Mouse (Mus musculus) WW6 (cell line): ENCODE data around the gene Tmem41b.
"Not testable (repeated sequence)": the region's sequence is repeated elsewhere in the genome, so short reads cannot be mapped to it uniquely, and the experiment has no call there.

Experiments used
- DNase-seq: peaks from one replicate; pipeline ENCODE4 v3.0.0-alpha.2; 2013; ENCODE audit warnings: low read depth, low spot score

Tmem41b gene

GRCm38 (mm10) chr7:109986775-109987174, at the start of gene Tmem41b:
Tmem41b (minus strand) TSS chr7:109986929.
- DNase-seq, result not testable (repeated sequence)

DNA sequence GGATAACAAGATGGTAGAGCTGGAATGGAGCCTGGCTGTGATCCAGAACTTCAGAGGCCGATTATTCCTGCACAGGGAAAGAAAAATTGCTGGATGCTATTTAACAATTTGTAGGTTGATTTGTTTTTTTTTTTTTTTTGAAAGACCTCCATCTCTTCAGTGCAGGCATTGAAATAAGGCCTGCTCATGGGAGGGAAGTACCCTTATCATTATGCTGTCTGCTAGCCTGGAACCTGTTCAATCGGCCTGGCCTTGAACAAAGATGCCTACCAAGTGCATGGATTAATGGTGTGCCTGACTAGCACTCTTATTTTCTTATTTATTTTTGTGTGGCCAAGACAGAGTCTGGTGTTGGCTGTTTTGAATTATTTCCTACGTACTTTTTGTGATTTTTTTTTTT, 43.6 kb upstream of the Tmem41b start:
- no peak for DNase-seq

- DNase-seq, result no peak
Measured at GRCm38 (mm10) chr7:110028826-110029225, 42.1 kb upstream of the Tmem41b start.

DNA sequence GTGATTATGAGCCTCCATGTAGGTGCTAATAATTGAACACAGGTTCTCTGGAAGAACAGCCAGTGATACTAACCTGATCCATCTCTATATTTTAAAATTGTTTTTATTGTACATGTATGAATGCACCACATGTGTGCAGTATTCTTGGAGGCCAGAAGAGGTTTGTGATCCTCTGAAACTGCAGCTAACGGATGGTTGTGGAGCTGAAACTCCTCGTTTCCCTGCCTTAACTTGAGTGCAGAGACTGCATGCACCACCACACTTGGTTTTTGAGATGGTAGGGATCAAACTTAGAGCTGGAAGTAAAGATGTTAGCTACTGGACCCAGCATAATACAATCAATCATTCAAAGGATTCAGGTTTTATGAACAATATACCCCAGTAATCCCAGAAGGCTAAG, 39.9 kb upstream of the Tmem41b start:
- DNase-seq, result no peak

DNA sequence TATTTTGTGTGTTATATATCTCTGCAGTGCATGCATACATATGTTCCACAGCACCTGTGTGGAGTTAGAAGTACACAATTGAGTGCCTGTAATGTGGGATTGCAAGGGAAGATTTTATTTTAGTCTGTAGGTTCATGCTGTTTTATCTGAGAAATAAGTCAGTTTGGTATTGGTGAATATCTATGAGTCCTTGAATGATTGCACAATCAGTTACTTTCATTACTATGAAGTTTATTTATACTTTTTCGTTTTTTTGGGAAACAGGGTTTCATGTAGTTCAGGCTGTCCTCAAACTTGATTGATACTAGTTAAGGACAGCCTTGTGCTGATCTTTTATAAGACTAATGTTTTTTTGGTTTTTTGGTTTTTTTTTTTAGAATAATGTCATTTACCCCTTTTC, 36.8 kb upstream of the Tmem41b start:
- no peak for DNase-seq

DNA sequence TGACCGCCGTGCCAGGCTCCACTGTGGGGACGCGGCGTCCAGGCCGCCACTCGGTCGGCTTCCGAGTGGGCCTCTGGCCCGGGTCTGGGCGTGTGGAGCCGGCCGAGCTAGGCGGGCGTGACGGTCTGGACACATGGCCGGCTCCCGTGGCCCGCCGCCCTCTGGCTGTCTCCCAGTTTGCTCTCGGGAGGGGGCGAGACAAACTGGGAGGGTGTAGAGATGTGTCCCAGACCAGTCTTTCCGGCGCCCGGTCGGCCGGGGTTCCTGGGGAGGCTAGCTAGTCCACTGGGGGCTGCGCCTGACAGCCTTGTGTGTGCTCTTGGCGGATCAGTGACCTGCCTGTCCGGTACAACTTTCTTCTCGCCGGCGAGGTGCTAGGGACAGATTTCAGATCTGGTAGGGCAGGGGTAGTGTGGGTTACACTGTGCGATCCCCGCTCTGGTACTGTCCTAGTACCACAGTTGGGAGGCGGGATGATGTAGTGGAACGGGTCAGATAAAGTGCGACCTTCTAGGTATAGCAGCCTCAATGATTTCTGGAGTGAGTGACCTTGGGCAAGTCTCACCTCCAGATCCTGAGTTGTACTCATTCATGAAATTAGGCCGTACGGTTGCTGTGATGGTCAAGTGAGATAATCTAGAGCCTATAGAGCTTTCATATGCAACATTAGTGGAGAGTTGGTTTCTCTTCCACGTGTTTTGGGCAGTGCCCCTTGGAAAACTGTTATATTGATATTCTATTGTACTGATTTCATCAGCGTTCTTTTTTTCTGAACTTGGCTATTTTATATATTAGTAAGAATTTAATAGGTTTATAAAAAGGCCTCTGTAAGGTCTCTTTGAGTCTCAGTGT, 32.1 kb upstream of the Tmem41b start:
- DNase-seq, result peak; percentile 40

DNA sequence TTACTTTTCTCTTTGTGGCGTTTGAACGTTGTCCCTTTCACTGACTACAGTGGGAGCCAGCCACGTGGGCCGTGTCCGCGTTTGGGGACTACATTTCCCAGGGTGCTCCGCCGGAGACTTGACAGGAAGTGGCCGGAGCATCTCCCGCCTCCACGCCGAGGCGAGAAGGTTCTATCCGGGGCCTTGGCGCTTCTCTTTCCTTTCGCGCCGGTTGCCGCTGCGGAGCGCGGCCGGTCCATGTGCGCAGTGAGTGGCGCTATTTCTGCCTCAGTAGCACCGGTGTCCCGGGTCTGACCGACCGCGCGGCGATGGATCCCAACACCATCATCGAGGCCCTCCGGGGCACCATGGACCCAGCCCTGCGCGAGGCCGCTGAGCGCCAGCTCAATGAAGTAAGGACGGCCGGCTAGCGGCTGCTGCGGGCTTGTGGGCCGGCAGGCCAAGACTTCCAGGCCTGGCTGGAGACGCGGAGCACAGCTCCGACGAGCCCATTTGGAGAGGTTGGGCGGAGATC, 31.4 kb upstream of the Tmem41b start, which contains the start of gene Ipo7:
TSS of gene Ipo7 (plus strand) at position 158 of the 514 bp plus-strand sequence.
- DNase-seq, result peak; percentile 73

- DNase-seq, result no peak
Measured at GRCm38 (mm10) chr7:110014272-110014671, 27.5 kb upstream of the Tmem41b start.

- DNase-seq, result no peak
Measured at GRCm38 (mm10) chr7:110011417-110011816, 24.7 kb upstream of the Tmem41b start.

DNA sequence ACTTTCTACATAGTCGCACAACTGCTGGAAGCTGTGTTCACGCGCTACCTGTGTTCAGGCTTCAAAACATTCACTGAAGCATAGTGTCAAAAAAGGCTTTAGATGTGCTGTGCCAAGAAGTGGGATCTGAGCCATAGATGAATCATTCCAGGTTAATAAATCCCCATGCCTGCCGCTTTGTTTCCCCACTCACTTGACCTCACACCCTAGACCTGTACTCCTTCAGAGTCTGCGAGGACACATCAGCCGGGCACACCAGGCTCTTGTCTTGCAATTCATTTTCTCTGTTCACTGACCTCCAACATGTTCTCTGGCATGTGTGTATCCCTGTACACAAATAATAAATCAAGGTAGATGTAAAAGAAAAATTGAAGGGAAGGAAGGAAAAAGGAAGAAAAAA, 22.4 kb upstream of the Tmem41b start:
- DNase-seq, result no peak

DNA sequence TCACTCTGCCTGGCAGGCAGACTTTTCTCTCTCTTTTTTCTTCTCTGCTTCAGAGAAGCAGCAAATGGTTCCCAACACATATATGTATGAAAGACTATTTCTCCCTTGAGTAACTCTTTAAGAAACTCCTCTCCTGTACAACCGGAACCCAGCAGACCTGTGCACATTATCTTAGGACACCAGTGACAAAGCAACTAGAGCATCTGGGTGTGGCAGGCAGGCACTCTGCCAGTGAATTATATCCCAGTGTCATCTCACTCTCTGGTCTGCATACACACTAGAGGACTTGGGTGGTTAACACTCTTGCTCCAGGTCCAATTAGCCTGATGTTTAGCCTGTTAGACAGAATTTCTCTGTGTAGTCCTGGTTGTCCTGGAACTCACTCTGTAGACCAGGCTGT, 21.8 kb upstream of the Tmem41b start:
- DNase-seq, result no peak

DNA sequence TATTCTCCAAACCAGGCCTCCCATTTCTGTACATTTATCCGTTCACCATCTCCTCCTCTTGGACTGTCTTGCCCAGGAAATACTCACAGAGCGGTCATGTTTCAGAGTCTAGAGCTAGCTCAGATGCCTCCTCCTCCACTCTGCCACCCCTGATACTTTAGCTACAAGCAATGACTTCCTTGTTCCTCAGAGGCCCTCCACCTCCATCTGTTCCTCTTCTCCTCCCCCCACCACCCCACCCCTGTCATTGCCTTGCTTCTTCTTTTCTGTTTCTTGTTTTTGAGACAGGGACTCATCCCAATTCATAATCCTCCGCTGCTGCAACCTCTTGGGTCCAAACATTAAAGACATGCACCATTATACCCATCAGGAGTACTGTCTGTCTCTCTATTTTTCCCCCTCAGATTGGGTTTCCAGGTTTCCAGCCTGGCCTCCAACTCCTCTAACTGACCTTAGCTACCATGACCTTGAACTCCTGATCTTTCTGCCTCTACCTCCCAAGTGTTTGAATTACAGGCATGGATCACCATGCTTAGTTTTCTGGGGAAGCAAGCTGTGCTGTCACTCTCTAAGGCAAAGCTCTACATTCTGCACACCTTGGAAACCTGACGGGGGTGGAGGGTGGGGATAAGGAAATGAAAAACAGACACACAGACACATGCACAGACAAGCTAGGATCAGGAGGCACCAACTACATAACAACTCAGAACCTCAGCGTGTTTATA, 19.9 kb upstream of the Tmem41b start:
- no peak for DNase-seq

GRCm38 (mm10) chr7:110005976-110006375, 19.2 kb upstream of the Tmem41b start:
- no peak for DNase-seq

- DNase-seq, result no peak
Measured at GRCm38 (mm10) chr7:110002968-110003367, 16.2 kb upstream of the Tmem41b start.

- DNase-seq, result no peak
Measured at GRCm38 (mm10) chr7:110002092-110002491, 15.4 kb upstream of the Tmem41b start.

DNA sequence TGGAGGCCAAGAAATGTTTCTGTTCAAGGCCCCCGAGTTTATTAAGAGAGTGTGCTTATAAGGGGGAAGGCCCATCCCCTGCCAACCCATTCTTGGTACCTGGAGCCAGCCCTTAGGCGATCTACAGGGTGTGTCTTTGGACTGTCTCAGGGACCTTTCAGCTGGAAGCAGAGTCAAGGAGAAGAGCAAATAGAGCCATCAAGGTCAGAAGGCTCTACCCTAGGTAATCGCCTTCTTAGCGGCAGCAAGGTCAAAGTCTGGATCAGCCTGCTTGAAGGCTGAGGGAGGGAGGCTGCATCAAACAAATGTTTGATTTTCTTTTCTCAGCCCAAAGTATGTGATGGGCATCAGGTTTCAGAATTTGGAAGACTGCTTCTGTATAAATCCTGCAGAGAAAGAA, 11.7 kb upstream of the Tmem41b start:
- DNase-seq, result no peak

DNA sequence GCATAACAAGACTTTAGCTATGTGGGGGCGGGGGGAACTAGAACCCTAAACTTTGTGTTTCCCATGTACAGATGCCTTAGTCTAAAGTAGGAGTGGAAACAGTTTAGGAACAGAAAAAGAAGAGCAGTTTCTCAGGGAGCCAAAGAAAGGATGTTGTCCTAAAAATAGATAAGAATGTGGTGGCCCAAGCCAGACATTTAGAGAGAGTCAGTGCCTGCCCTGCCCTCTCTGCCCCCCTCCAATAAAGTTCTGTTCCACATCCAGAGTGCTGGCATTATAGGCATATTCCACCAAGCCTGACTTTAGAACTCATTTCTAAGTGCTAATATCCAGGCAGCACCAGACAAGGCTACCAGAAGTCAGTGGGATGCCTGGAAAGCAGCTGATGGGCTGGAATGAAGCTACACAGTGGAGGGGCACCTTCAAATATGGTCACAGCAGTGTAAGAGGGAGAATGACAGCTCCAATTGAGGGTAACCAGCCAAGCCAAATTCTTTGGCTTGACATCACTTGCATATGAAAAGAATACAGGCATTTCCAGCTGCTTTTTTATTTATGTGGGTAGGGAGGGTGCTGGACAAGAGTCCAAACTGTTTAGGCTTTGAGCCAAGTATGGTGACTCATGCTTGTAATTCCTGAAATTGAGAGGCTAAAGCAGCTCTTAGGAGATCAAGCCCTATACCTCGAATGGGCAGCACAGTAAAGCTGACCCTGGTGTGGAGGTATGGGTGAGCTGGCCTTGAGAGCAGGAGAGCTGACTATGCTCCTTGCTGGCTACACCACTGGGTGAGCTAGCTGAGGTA, 6.6 kb upstream of the Tmem41b start:
- no peak for DNase-seq

GRCm38 (mm10) chr7:109991286-109991685, 4.6 kb upstream of the Tmem41b start:
- no peak for DNase-seq

DNA sequence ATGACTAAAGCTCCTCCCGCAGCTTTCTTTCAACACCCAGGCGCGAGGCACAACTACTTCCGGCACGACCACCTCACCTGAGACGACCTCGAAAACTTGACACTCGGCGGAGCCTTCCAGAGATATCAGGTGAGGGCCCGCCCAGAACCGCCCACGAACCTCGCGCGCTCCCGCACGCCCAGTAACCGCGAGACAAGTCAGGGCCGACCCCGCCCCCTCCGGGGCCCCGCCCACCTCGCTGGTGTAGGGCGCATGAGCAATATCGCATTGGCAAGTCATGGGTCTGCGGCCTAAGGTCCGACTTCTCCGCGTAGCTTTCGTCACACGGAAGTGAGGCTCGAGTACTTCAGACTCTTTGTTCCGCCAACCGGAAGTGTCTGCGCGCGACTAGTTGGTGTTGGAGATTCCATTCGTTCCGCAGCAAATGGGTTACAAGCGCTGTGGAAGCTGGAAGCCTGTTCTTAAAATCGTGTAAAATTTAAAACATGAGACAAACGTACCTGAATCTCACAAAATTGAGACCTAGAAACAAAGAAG, 528 bp downstream of the Tmem41b start:
- peak; percentile 99 for DNase-seq

DNA sequence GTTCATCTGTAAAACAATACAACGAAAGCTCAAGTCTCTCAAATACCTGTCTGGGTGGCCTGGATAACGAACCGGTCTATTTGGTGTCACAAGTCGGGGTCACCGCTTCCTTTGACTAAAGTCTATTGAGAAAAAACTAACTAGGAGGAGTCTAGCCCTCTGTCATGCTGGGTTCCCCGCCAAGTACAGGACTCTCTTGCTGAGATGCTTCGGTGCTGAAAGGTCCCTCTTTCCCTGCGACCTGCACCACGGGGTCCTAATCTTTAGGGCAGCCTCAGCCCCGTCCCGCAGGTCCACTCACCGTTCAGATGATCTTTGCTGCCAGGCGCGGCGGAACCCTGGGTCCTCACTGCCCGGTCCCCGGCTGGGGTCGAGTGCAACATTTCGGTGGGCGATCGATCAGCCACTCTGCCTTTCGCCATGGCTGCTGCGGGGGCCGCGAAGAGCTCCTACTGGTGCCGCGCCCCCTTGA, 1.0 kb downstream of the Tmem41b start:
- no peak for DNase-seq

- not testable (repeated sequence) for DNase-seq
Measured at GRCm38 (mm10) chr7:109984608-109985007, 2.1 kb downstream of the Tmem41b start.
